Mouse (Mus musculus): ENCODE results near the gene Mtmr6. TPM values are rescaled to one million over a fixed set of nuclear protein-coding genes. Genes with fewer than 3 reads are reported as not detected.

The Mtmr6 gene
- polyA plus RNA-seq, 1 experiment from 2014 or later, result 57.3 TPM

DNA sequence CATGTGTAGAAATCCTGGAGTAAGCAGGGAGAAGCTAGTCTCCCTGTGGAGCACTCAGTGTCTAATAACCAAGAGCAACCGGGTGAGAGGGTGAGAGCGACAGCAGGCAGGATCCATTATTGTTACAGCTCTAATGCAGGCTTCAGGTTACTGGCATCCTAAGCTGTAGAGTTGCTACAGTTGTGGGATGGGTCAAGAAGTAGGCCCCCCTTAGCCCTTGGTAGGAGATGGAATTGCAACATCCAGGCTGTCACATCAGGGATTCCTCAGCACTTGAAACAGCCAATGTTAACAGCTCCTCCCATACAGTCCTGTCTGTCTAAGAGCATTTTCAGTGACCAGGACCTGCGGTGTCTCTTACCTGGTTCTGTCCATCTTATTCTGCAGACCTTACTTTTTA lies 8.7 kb upstream of the Mtmr6 start:
- Histone ChIP-seq H3K36me3 (no peaks in the 10 kb centered on the region), H3K9ac (no peak overlapping the region), H3K4me3 (no peak overlapping the region), H3K4me1 (replicated peaks) (peaks cover 6% of the 10 kb centered on the region), H3K9me3 (no peaks in the 10 kb centered on the region), H3K27me3 (no peaks in the 10 kb centered on the region), H3K27ac (replicated peaks) (no peak overlapping the region), H3K4me2 (no peak overlapping the region)
- 33% methylated on average over 3 of the region's 3 CpGs for WGBS
- ATAC-seq (ENCODE audit: low FRiP score, low read depth), result no peak

DNA sequence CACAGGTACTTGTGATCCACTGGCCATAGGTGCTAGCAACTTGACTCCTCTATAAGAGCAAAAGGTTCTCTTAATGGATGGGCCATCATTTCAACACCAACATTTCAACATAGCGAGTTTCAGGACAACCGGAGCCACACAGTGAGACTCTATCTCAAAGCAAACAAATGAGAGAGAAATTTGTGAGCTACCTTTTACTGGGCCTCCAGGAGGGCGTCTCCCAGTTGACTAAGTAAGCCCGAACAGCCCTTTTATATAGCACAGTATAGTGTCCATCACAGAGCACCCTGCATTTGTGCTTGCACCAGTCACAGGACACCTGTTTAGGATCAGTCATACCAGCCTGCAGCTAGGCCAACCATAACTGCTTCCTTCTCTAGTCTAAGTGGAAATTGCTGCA lies 7.9 kb upstream of the Mtmr6 start:
- no peak overlapping the region for H3K27ac ChIP-seq (replicated peaks)
- H3K9ac ChIP-seq, result no peak overlapping the region
- ATAC-seq (ENCODE audit: low FRiP score, low read depth), result no peak
- H3K4me1 ChIP-seq (replicated peaks), result peaks cover 6% of the 10 kb centered on the region
- no peaks in the 10 kb centered on the region for H3K36me3 ChIP-seq
- H3K4me3 ChIP-seq, result no peak overlapping the region
- no peaks in the 10 kb centered on the region for H3K27me3 ChIP-seq
- 89% methylated on average over 4 of the region's 4 CpGs for WGBS
- H3K9me3 ChIP-seq, result no peaks in the 10 kb centered on the region
- no peak overlapping the region for H3K4me2 ChIP-seq

DNA sequence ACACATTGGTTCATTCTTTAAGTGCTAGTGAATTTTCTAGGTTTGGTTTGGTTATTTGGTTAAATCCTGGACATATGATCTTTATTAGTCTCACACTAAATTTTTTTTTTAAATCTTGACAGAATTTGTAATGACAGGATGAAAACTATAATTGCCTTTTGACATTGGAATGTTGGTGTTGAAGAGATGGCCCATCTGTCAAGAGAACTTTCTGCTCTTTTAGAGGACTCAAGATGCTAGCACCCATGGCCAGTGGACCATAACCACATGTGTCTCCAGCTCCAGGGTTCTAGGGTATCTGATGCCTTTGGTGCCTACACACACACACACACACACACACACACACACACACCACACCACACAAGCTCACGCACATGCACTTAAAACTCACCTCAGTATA lies 7.2 kb upstream of the Mtmr6 start:
- no peaks in the 10 kb centered on the region for H3K36me3 ChIP-seq
- no peaks in the 10 kb centered on the region for H3K4me1 ChIP-seq (replicated peaks)
- WGBS, result 93% methylated on average over 1 of the region's 1 CpGs
- no peak overlapping the region for H3K9ac ChIP-seq
- H3K4me2 ChIP-seq, result no peak overlapping the region
- H3K27me3 ChIP-seq, result no peaks in the 10 kb centered on the region
- ATAC-seq (ENCODE audit: low FRiP score, low read depth), result no peak
- H3K4me3 ChIP-seq, result no peak overlapping the region
- H3K9me3 ChIP-seq, result no peaks in the 10 kb centered on the region
- no peak overlapping the region for H3K27ac ChIP-seq (replicated peaks)

DNA sequence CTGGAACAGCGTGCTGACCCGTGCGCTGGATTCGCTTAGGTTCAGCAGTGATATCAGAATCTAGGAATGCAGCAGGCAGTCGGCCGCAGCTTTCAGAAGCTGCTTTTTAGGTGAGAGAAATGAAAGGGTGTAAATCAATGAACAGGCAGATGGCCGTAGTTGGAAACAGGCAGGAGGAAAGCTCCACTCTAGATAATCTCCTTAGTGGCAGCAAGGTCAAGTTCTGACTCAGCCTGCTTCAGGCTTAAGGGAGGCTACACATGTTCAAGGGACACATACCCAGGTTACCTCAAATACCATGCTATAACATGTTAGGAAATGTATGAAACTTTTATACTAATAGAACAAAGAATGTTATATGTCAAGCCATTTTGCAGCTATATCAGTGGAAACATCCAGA lies 2.7 kb upstream of the Mtmr6 start:
- Histone ChIP-seq H3K4me3 (no peak overlapping the region), H3K4me2 (no peak overlapping the region), H3K27me3 (no peaks in the 10 kb centered on the region), H3K9ac (no peak overlapping the region), H3K27ac (replicated peaks) (no peak overlapping the region), H3K9me3 (no peaks in the 10 kb centered on the region), H3K4me1 (replicated peaks) (peaks cover 18% of the 10 kb centered on the region), H3K36me3 (no peaks in the 10 kb centered on the region)
- 80% methylated on average over 7 of the region's 7 CpGs for WGBS
- ATAC-seq (ENCODE audit: low FRiP score, low read depth), result no peak

DNA sequence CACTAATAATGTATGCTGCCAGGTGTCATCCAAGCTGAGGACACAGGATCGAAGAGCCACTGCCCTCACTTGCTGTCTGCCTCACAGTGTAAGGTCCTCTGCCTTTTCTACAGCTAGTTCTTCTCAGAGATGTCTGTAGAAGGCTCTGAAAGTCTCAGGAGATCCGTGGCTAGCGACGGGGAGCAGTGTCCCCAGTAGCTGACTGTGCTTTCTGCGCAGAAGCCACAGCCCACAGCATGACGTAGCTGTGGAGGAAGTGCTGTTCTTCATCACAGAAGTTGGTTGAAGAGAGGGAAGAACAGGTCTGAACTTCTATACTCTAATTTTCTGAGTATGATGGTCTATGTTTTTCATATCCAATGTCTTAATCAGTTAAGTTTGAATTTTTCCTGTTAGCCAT lies 4.3 kb downstream of the Mtmr6 start:
- 89% methylated on average over 6 of the region's 6 CpGs for WGBS

DNA sequence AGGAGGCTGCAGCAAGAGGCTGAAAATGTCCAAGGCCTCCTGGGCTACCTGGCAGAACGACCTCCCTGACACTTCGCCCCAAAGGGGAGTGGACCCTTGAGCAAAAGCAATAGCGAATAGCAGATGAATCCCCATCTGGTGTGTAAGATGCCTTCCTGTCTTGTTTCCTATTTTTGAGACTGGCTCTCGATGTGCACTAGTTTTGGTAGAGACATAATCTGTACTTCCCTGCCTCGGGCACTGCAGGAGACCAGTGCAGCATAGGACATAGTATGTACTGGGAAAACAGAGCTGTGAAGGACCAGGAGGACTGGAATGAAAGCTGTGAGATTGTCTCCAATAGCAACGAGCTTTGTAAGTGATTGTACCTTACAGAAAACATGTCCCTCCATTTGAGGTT lies 8.3 kb downstream of the Mtmr6 start:
- Histone ChIP-seq H3K27me3 (no peaks in the 10 kb centered on the region), H3K9me3 (no peaks in the 10 kb centered on the region), H3K36me3 (peaks cover 2% of the 10 kb centered on the region; the same call in 1 of the 2 replicates), H3K4me1 (replicated peaks) (no peaks in the 10 kb centered on the region), H3K4me3 (no peak overlapping the region), H3K27ac (replicated peaks) (no peak overlapping the region), H3K9ac (no peak overlapping the region), H3K4me2 (no peak overlapping the region)
- 88% methylated on average over 6 of the region's 6 CpGs for WGBS
- ATAC-seq (ENCODE audit: low FRiP score, low read depth), result no peak

More for the DNA sequence above, 4.3 kb downstream of the Mtmr6 start:
- H3K9me3 ChIP-seq, result no peaks in the 10 kb centered on the region
- H3K4me3 ChIP-seq, result no peak overlapping the region
- H3K36me3 ChIP-seq, result no peaks in the 10 kb centered on the region
- peaks cover 25% of the 10 kb centered on the region for H3K4me1 ChIP-seq (replicated peaks)
- H3K9ac ChIP-seq, result no peak overlapping the region
- H3K27ac ChIP-seq (replicated peaks), result no peak overlapping the region
- no peak overlapping the region for H3K4me2 ChIP-seq
- H3K27me3 ChIP-seq, result no peaks in the 10 kb centered on the region
- ATAC-seq (ENCODE audit: low FRiP score, low read depth), result no peak

DNA sequence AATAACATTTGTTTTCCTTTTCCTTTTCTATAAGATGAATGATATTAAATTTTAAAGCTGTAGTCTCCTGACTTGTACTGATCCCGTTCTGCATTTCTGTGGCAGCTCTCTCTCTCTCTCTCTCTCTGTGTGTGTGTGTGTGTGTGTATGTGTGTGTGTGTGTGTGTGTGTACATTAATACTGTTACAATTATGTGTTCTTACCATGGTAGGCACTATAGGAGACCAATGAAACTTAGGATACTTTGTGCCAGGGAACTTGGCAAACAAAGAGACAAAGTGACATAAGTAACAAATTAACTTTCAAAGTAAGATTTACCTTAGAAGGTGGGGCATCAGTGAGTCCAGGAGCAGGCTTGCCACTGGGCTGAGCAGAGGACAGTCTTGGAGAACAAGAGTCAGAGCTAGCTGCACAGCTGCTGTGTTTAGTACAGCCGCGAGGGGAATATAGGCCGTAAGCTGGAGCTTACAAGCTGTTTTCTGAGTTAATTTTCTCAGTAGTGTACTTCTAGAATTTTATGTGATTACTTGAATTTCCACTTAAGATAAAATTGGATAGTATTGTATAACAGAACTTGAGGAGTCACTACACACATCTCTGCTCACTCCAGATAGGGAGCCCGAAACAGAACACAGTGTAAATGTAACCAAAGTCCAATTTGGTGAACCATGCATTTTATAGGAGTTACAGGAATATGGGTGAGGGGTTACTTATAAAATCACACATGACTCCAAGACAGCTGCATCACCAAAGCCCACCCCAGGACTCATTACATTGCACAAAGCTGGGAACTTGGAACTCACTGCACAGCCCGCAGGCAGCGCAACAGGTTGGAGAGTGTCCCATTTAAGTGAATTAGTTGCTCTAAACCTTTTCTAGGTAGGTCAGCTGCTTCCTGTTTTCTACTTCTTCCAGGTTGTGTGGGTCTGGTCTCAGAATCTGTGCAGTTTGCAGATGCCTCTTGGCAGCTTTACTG lies 10.6 kb downstream of the Mtmr6 start:
- no peaks in the 10 kb centered on the region for H3K27me3 ChIP-seq
- ATAC-seq (ENCODE audit: low FRiP score, low read depth), result no peak
- 95% methylated on average over 7 of the region's 7 CpGs for WGBS
- no peak overlapping the region for H3K4me2 ChIP-seq
- H3K9me3 ChIP-seq, result no peaks in the 10 kb centered on the region
- no peaks in the 10 kb centered on the region for H3K4me1 ChIP-seq (replicated peaks)
- no peak overlapping the region for H3K4me3 ChIP-seq
- H3K9ac ChIP-seq, result no peak overlapping the region
- no peak overlapping the region for H3K27ac ChIP-seq (replicated peaks)
- peaks cover 4% of the 10 kb centered on the region; the same call in 1 of the 2 replicates for H3K36me3 ChIP-seq

DNA sequence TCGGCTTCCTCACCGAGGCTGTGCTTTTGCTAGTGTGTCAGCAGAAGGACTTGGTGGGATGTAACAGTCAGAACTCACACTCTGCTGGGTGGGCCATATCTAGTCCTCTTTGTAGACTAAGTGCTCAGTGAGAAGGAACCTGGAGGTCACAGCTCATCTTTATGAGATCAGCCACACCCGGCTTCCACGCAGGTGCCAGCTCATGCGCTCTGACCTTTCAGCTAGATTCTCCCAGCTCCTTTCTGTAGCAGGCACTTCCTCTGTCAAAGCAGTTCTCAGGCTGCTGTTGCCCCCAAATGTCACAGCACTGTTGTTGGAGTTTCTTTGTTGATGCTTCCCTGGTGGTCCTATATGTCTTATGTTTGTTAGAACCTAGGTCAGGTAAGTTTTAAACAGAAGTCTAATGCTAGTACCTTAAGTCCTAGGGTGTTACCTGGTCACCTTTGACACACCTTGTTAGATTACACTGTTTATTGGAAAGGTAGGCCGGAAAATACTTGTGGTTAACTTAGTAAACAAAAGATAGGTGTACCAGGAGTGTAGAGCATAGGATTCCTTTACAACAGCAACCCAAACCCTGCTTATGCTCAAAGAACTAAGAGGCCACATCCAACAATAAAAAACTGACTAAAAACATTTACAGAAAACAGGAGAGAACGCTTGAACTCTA lies 21.3 kb downstream of the Mtmr6 start:
- H3K4me2 ChIP-seq, result no peak overlapping the region
- no peaks in the 10 kb centered on the region for H3K27me3 ChIP-seq
- no peak overlapping the region for H3K9ac ChIP-seq
- peaks cover 32% of the 10 kb centered on the region for H3K36me3 ChIP-seq
- H3K4me3 ChIP-seq, result no peak overlapping the region
- no peaks in the 10 kb centered on the region for H3K9me3 ChIP-seq
- H3K4me1 ChIP-seq (replicated peaks), result no peaks in the 10 kb centered on the region
- 89% methylated on average over 7 of the region's 7 CpGs for WGBS
- ATAC-seq (ENCODE audit: low FRiP score, low read depth), result no peak
- no peak overlapping the region for H3K27ac ChIP-seq (replicated peaks)

DNA sequence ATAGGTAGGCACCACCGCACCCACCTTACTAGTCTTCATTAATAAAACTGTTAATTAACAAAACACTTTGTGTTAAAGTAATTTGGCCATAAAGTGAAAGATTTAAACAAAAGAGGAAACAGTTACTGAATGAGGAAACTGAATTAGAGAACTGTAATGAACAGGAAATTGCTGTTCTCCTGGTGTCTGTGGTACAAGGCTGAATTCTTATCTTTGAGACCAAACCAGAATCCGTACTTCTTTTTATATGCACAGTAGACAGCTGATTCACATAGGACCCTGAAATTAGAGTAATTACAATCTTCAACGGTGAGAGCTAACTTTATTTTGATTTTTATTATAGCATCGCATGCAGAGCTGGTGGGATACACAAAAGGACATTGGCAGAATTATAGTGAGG lies 25.3 kb downstream of the Mtmr6 start:
- peaks cover 32% of the 10 kb centered on the region for H3K36me3 ChIP-seq
- H3K27ac ChIP-seq (replicated peaks), result no peak overlapping the region
- WGBS, result 90% methylated on average over 4 of the region's 4 CpGs
- no peaks in the 10 kb centered on the region for H3K9me3 ChIP-seq
- ATAC-seq (ENCODE audit: low FRiP score, low read depth), result no peak
- no peaks in the 10 kb centered on the region for H3K27me3 ChIP-seq
- no peak overlapping the region for H3K4me2 ChIP-seq
- no peak overlapping the region for H3K9ac ChIP-seq
- no peaks in the 10 kb centered on the region for H3K4me1 ChIP-seq (replicated peaks)
- H3K4me3 ChIP-seq, result no peak overlapping the region

DNA sequence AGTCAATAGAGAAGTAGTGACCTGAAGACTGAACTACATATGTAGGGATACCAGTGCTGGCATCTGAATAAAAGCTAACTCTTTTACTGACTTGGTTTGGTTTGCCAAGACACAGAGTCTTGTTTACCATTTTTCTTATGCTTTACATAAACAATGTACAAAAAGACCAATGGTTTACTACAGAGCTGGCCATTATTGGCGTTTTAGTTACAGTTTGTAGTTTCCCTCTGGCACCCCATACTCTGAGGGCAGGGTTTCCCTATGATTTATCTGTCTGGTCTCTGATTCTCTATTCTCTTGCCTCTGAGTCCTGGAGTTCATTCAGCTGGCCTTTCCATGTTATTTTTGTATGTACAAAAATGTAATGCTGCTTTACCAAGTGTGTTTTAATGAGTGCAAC lies 30.5 kb downstream of the Mtmr6 start:
- peaks cover 37% of the 10 kb centered on the region for H3K36me3 ChIP-seq
- ATAC-seq (ENCODE audit: low FRiP score, low read depth), result no peak
- H3K4me3 ChIP-seq, result no peak overlapping the region
- H3K4me2 ChIP-seq, result no peak overlapping the region
- H3K27ac ChIP-seq (replicated peaks), result no peak overlapping the region
- H3K9me3 ChIP-seq, result no peaks in the 10 kb centered on the region
- no peaks in the 10 kb centered on the region for H3K4me1 ChIP-seq (replicated peaks)
- no peaks in the 10 kb centered on the region for H3K27me3 ChIP-seq
- H3K9ac ChIP-seq, result no peak overlapping the region
- WGBS, result 100% methylated on average over 1 of the region's 1 CpGs

DNA sequence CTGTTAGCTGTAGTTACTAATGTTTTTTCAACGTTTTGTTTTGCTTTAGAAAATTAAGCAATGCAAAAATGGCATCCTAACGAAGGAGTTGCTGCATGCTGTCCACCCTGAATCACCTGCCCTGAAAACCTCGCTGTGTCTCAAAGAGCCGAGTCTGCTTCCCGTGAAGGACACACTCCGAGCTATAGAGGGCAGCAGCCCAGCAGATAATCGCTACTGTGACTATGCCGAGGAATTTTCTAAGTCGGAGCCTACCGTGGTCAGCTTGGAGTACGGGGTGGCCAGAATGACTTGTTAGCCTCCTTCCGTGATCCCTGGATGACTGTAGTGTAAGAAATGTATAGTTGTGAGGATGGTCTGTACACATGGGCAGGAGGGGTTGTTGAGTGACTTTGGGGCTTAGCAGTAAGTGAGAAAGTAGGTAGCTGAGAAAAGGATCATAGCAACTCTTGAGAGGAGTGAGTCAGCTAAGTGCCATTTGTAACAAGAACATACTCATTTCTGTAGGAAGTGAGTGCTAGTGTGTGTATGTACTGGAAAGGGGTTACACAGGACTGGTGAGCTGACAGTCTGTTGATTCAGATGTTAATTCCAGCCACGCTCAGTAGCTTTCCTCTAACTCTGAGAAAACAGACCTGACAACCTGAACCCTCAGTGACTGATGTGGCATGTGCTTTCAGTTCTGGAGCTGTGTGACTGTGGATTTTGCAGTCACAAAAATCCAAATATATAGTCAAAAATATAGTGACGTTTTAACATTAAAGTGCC lies 35.4 kb downstream of the Mtmr6 start:
- no peaks in the 10 kb centered on the region for H3K4me1 ChIP-seq (replicated peaks)
- H3K4me2 ChIP-seq, result no peak overlapping the region
- no peaks in the 10 kb centered on the region for H3K9me3 ChIP-seq
- no peaks in the 10 kb centered on the region for H3K27me3 ChIP-seq
- H3K9ac ChIP-seq, result no peak overlapping the region
- H3K27ac ChIP-seq (replicated peaks), result no peak overlapping the region; the same call in 1 of the 2 replicates
- H3K4me3 ChIP-seq, result no peak overlapping the region
- 66% methylated on average over 14 of the region's 14 CpGs for WGBS
- ATAC-seq (ENCODE audit: low FRiP score, low read depth), result no peak; the same call in 1 of the 2 replicates
- H3K36me3 ChIP-seq, result peaks cover 45% of the 10 kb centered on the region

DNA sequence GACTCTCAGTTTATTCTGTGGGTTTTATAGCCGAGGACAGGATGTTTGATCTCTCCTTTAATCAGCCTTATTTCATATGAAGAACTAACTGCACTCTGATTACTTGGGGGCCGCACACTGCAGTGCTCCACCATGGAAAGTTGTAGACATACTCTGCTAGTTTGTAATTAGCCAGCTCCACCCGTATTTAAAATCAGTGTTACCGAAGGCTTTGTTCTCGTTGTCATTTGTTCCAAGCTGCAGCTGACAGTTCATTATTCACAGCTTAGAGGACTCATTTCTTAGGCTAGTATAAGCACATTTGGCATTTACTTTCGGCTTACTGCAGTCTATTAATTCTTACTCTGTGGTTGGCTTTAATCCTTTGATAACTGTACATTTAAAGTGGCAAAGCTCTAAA lies 36.0 kb downstream of the Mtmr6 start:
- H3K9me3 ChIP-seq, result no peaks in the 10 kb centered on the region
- H3K4me1 ChIP-seq (replicated peaks), result no peaks in the 10 kb centered on the region
- WGBS, result 44% methylated on average over 6 of the region's 6 CpGs
- H3K27me3 ChIP-seq, result no peaks in the 10 kb centered on the region
- no peak overlapping the region for H3K4me3 ChIP-seq
- H3K4me2 ChIP-seq, result no peak overlapping the region
- no peak for ATAC-seq (ENCODE audit: low FRiP score, low read depth)
- H3K27ac ChIP-seq (replicated peaks), result no peak overlapping the region; the same call in 1 of the 2 replicates
- no peak overlapping the region for H3K9ac ChIP-seq
- H3K36me3 ChIP-seq, result peaks cover 45% of the 10 kb centered on the region

All from hindbrain, embryonic 15.5 days (tissue).